Mouse (Mus musculus): ENCODE results near the gene Zfp408. TPM values are rescaled to one million over a fixed set of nuclear protein-coding genes. Genes with fewer than 3 reads are reported as not detected.

Zfp408 gene
- 5.2 and 7.5 TPM in 2 replicates for polyA plus RNA-seq (2014; fragmentation: Nextera tagmentation; extraction: Ambion mirVana)

DNA sequence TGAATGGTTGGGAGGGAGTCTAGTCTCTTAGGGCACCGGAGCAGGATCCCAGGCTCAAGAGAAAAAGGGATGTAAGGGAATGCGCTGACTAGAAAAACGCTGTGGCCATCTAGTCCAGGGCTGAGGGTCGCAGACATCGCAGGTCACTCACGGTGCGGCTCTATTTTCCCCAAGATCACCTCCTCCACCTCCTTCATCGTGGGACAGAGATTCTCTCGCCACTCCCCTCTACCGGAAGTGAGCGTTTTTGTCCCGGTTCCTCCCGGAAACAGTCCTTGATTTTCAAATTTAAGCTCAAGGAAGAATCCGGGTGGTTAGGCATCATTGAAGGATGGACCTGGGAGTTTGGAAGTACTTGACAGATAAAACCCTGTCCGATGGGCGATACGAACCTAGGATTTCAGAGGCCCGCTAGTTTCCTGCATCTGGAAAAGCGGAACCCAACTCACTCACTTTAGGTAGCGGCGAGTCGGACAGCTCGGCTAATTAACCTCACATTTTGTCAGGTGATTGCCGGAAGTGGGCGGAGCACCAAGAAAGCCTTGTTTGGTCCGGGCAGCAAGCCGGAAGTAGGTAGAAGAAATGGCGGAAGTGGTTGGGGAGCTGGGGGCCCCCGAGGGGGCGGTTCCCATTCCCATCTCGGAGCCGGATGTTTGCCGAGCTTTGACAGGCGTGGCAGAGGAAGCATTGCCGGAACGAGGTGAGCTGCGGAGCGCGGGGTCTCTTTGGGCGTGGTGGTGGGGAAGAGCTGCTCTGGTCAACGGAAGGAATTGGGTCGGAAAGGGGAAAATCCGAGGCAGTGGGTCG lies at the start of gene Zfp408, which contains the start of gene Arhgap1:
Gene Zfp408, minus strand, starts transcription at position 239 of the 807 bp plus-strand sequence.
Gene Arhgap1, plus strand, starts transcription at position 308 of the 807 bp plus-strand sequence.
- under 1% methylated on average over 44 of the region's 44 CpGs for WGBS
- ATAC-seq (peak; percentile 98), DNase-seq (ENCODE audit: low spot score) (peak; percentile 99)
- H3K4me1 ChIP-seq (ENCODE audit: control insufficient read depth, insufficient read depth, low read length): peaks cover 13% of the 10 kb centered on the region
- H3K27me3 ChIP-seq (replicated peaks; ENCODE audit: control insufficient read depth, insufficient read depth, low read length): no peaks in the 10 kb centered on the region
- H3K27ac ChIP-seq (ENCODE audit: low read depth, low read length): peak within 1 kb of the TSS; percentile 79
- peaks cover 48% of the 10 kb centered on the region for H3K36me3 ChIP-seq (ENCODE audit: control insufficient read depth, insufficient read depth, low read length)
- H3K4me3 ChIP-seq (ENCODE audit: low read depth, low read length): peak within 1 kb of the TSS; percentile 90
- no peaks in the 10 kb centered on the region for H3K9me3 ChIP-seq (replicated peaks; ENCODE audit: control insufficient read depth, low read length)
- H3K9ac ChIP-seq (ENCODE audit: low read length): peak within 1 kb of the TSS; percentile 94
- peak within 1 kb of the TSS; percentile 100 for H3K4me2 ChIP-seq (ENCODE audit: low read length)

DNA sequence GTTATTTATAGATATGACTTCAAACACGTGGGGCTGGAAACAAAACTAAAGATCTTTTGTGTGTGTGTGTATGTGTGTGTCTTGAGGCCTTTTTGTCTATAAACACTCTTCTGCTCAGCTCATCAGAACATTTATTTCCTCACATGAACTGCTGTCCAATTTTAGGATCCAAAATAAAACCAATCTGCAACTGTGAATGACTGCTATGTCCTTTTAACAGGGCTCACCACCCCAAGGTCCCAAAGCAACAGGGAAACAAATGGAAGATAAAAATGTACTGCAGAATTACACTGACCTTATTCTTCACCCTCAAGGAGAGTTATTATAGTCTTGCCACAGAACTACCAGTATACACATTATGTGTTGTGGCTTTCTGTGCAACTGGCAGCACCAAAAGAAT lies 49.6 kb upstream of the Zfp408 start:
- Histone ChIP-seq H3K4me2 (ENCODE audit: low read length) (no peak overlapping the region), H3K36me3 (ENCODE audit: control insufficient read depth, insufficient read depth, low read length) (peaks cover 15% of the 10 kb centered on the region; the same call in 1 of the 2 replicates), H3K4me1 (ENCODE audit: control insufficient read depth, insufficient read depth, low read length) (no peaks in the 10 kb centered on the region), H3K9ac (ENCODE audit: low read length) (no peak overlapping the region), H3K4me3 (ENCODE audit: low read depth, low read length) (no peak overlapping the region), H3K9me3 (replicated peaks; ENCODE audit: control insufficient read depth, low read length) (no peaks in the 10 kb centered on the region), H3K27me3 (replicated peaks; ENCODE audit: control insufficient read depth, insufficient read depth, low read length) (no peaks in the 10 kb centered on the region), H3K27ac (ENCODE audit: low read depth, low read length) (no peak overlapping the region)
- ATAC-seq (no peak), DNase-seq (ENCODE audit: low spot score) (no peak)
- 87% methylated on average over 1 of the region's 1 CpGs for WGBS

DNA sequence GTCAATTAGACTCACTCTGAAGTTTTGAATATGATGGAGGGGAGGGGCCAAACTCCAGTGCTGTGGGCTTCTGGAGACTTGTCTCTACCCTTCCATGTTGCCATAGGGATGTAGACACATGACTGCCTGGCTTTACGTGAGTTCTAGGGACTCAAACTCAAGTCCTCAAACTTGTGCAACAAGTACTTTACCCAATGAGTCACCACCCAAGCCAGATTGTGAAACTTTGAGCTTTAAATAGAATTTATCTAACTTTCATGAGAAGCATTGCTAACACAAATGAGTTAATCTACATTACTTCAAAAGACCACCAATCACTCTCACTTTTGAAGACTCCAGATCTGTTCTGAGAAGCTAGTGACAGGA lies 46.6 kb upstream of the Zfp408 start:
- DNase-seq (ENCODE audit: low spot score): no peak
- no peak overlapping the region for H3K4me3 ChIP-seq (ENCODE audit: low read depth, low read length)
- H3K9ac ChIP-seq (ENCODE audit: low read length): no peak overlapping the region
- peaks cover 32% of the 10 kb centered on the region for H3K36me3 ChIP-seq (ENCODE audit: control insufficient read depth, insufficient read depth, low read length)
- no peak overlapping the region for H3K27ac ChIP-seq (ENCODE audit: low read depth, low read length)
- H3K4me2 ChIP-seq (ENCODE audit: low read length): no peak overlapping the region
- WGBS: 96% methylated on average over 1 of the region's 1 CpGs
- no peaks in the 10 kb centered on the region for H3K27me3 ChIP-seq (replicated peaks; ENCODE audit: control insufficient read depth, insufficient read depth, low read length)
- no peak for ATAC-seq
- no peaks in the 10 kb centered on the region for H3K4me1 ChIP-seq (ENCODE audit: control insufficient read depth, insufficient read depth, low read length)
- no peaks in the 10 kb centered on the region for H3K9me3 ChIP-seq (replicated peaks; ENCODE audit: control insufficient read depth, low read length)

DNA sequence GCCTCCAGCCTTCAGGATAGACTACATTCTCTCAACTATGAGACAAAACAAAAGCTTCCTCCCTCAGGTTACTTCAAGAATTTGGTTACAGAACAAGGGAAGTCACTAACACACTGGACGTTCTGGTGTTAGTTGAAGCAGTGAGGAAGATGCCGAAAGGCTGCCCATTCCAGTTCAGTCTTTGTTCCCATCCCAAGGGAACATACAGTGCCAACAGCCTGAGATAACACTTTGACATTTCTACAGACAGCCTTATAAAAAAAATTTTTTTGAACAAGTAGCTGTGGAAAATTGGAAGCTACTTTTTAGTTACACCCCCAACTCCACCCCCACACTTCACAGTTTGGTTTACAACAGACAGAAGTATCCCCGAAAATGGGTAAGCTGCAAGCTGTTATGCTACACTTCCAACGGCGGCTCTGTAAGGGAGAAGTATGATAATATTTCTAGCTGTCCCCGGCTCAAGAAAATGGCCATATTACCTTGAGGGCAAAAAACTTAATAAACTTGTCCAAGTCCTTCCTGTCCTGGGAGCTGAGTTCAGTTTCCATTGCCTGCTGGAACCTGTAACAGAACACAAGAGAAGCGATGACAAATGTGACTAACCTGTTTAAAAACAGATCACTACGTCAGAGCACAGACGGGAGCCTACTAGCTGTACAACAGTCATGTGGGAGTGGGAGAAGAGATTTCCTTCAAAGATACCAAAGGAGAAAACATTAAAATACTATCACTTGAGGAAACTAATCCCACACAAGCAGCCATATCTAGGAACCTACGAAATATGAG lies 46.0 kb upstream of the Zfp408 start:
- peaks cover 35% of the 10 kb centered on the region for H3K36me3 ChIP-seq (ENCODE audit: control insufficient read depth, insufficient read depth, low read length)
- ATAC-seq (no peak), DNase-seq (ENCODE audit: low spot score) (no peak)
- no peak overlapping the region for H3K27ac ChIP-seq (ENCODE audit: low read depth, low read length)
- H3K4me3 ChIP-seq (ENCODE audit: low read depth, low read length): no peak overlapping the region
- H3K9ac ChIP-seq (ENCODE audit: low read length): no peak overlapping the region
- no peaks in the 10 kb centered on the region for H3K9me3 ChIP-seq (replicated peaks; ENCODE audit: control insufficient read depth, low read length)
- 94% methylated on average over 10 of the region's 10 CpGs for WGBS
- no peak overlapping the region for H3K4me2 ChIP-seq (ENCODE audit: low read length)
- no peaks in the 10 kb centered on the region for H3K4me1 ChIP-seq (ENCODE audit: control insufficient read depth, insufficient read depth, low read length)
- H3K27me3 ChIP-seq (replicated peaks; ENCODE audit: control insufficient read depth, insufficient read depth, low read length): no peaks in the 10 kb centered on the region

DNA sequence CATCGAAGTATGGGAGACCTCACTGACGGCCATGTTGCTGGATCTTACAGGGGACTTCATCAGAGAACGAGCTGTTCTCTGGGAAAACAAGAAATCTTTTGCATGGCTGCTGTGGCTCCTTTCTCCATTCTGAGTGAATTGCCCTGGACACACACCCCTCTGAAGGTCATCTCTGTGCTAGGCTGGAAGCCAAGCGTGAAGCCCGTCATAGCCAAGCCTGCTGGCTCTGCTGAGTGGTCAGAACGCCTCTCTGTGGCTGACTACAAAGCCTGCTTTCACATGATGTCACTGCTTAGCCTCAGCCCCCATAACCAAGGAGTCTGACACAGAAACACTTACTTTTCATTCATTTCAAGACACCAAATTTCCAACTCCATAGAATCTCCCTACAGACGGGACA lies 39.9 kb upstream of the Zfp408 start:
- WGBS: 88% methylated on average over 7 of the region's 7 CpGs
- Histone ChIP-seq H3K9me3 (replicated peaks; ENCODE audit: control insufficient read depth, low read length) (no peaks in the 10 kb centered on the region), H3K36me3 (ENCODE audit: control insufficient read depth, insufficient read depth, low read length) (peaks cover 53% of the 10 kb centered on the region), H3K4me1 (ENCODE audit: control insufficient read depth, insufficient read depth, low read length) (no peaks in the 10 kb centered on the region), H3K27ac (ENCODE audit: low read depth, low read length) (no peak overlapping the region), H3K4me2 (ENCODE audit: low read length) (no peak overlapping the region), H3K9ac (ENCODE audit: low read length) (no peak overlapping the region), H3K27me3 (replicated peaks; ENCODE audit: control insufficient read depth, insufficient read depth, low read length) (no peaks in the 10 kb centered on the region), H3K4me3 (ENCODE audit: low read depth, low read length) (no peak overlapping the region)
- no peak for DNase-seq (ENCODE audit: low spot score)
- no peak for ATAC-seq

DNA sequence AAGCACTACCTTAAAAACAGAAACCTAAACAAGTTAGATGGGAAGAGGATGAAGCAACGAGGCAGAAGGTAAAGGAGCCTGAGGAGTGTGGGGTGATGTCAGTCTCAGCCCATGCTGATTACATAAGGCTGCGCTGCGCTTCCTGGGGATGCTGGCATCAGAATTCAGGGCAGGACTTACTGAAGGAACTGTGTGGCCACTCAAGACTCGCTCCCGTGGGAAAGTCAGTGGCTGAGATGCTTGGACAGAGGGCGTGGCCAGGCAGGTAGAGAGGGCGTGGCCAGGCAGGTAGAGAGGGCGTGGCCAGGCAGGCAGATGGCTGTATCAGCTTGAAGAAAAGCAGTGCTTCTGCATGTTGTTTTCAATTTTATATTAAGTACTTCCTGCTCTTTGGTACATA lies 34.3 kb upstream of the Zfp408 start:
- Histone ChIP-seq H3K4me3 (ENCODE audit: low read depth, low read length) (no peak overlapping the region), H3K27ac (ENCODE audit: low read depth, low read length) (no peak overlapping the region), H3K9ac (ENCODE audit: low read length) (no peak overlapping the region), H3K36me3 (ENCODE audit: control insufficient read depth, insufficient read depth, low read length) (peaks cover 70% of the 10 kb centered on the region), H3K4me2 (ENCODE audit: low read length) (no peak overlapping the region), H3K4me1 (ENCODE audit: control insufficient read depth, insufficient read depth, low read length) (no peaks in the 10 kb centered on the region), H3K27me3 (replicated peaks; ENCODE audit: control insufficient read depth, insufficient read depth, low read length) (no peaks in the 10 kb centered on the region), H3K9me3 (replicated peaks; ENCODE audit: control insufficient read depth, low read length) (no peaks in the 10 kb centered on the region)
- ATAC-seq (no peak), DNase-seq (ENCODE audit: low spot score) (no peak)
- 77% methylated on average over 8 of the region's 8 CpGs for WGBS

DNA sequence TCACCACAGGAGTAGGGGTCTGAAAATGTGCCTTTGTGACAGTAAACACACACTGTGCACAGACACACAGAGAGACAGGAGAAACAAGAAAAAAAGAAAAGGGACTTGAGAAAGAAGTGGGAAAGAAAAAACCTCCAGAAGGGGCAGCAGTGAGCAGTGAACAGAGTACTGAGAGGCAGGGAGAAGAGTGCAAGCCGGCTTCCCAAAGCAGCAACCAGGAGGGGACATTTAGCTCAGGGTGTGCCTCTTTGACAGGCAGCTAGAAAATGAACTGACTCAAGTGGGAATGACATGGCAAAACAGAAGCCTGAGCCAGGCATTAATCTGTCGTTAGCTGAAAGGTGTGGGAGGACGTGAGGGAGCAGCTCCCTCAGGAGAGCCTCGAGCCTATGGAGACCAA lies 33.3 kb upstream of the Zfp408 start:
- DNase-seq (ENCODE audit: low spot score): peak; percentile 59
- Histone ChIP-seq H3K36me3 (ENCODE audit: control insufficient read depth, insufficient read depth, low read length) (peaks cover 73% of the 10 kb centered on the region), H3K4me1 (ENCODE audit: control insufficient read depth, insufficient read depth, low read length) (no peaks in the 10 kb centered on the region), H3K27me3 (replicated peaks; ENCODE audit: control insufficient read depth, insufficient read depth, low read length) (no peaks in the 10 kb centered on the region), H3K27ac (ENCODE audit: low read depth, low read length) (no peak overlapping the region), H3K4me3 (ENCODE audit: low read depth, low read length) (no peak overlapping the region), H3K9ac (ENCODE audit: low read length) (no peak overlapping the region), H3K4me2 (ENCODE audit: low read length) (no peak overlapping the region), H3K9me3 (replicated peaks; ENCODE audit: control insufficient read depth, low read length) (no peaks in the 10 kb centered on the region)
- 52% methylated on average over 4 of the region's 4 CpGs for WGBS
- ATAC-seq: no peak

DNA sequence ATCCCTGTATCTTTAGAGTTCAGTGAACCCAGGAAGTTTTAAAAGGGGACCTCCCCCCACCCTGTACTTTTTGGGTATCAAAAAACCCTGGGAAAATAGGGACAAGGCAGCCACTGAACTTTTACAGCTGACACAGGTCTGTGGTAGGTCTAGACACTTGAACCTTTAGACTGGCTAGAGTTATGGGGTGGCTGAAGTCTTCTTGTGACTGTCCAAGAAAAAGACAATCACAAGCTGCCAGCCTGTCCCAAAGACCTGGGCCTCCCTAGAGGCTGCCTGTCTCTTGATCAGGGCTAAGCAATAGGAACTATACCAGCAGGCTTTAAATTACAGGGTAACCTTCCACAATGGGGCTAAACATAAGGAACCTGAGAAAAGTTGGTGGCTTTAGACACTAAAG lies 27.4 kb upstream of the Zfp408 start:
- no peak overlapping the region for H3K4me3 ChIP-seq (ENCODE audit: low read depth, low read length)
- no peaks in the 10 kb centered on the region for H3K27me3 ChIP-seq (replicated peaks; ENCODE audit: control insufficient read depth, insufficient read depth, low read length)
- no peak for ATAC-seq

DNA sequence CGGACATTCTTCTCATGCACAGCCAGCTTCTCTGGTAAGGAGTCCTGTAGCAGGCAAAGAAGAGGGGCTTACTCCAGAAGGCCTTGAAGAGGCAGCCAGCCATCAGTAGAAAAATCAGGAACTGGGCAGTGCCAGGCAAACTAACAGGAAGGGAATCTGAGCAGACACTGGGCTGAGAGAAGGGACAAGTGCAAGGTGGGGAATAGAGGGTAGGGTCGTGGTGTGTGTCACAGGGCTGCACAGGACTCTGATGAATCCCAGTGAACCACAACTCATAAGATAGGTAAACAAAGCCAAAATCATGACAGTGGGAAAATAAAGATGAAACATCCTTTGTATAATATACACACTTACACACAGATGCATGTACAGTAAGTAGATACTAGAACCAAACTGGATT lies 26.8 kb upstream of the Zfp408 start:
- Histone ChIP-seq H3K4me2 (ENCODE audit: low read length) (no peak overlapping the region), H3K9me3 (replicated peaks; ENCODE audit: control insufficient read depth, low read length) (no peaks in the 10 kb centered on the region)

More for the DNA sequence above, 27.4 kb upstream of the Zfp408 start:
- Histone ChIP-seq H3K9me3 (replicated peaks; ENCODE audit: control insufficient read depth, low read length) (no peaks in the 10 kb centered on the region), H3K4me1 (ENCODE audit: control insufficient read depth, insufficient read depth, low read length) (no peaks in the 10 kb centered on the region), H3K9ac (ENCODE audit: low read length) (no peak overlapping the region), H3K36me3 (ENCODE audit: control insufficient read depth, insufficient read depth, low read length) (peaks cover 92% of the 10 kb centered on the region), H3K27ac (ENCODE audit: low read depth, low read length) (no peak overlapping the region), H3K4me2 (ENCODE audit: low read length) (no peak overlapping the region)
- no peak for DNase-seq (ENCODE audit: low spot score)

More for the DNA sequence above, 26.8 kb upstream of the Zfp408 start:
- no peaks in the 10 kb centered on the region for H3K27me3 ChIP-seq (replicated peaks; ENCODE audit: control insufficient read depth, insufficient read depth, low read length)
- ATAC-seq (no peak), DNase-seq (ENCODE audit: low spot score) (no peak)
- H3K27ac ChIP-seq (ENCODE audit: low read depth, low read length): no peak overlapping the region
- 81% methylated on average over 2 of the region's 2 CpGs for WGBS
- no peak overlapping the region for H3K4me3 ChIP-seq (ENCODE audit: low read depth, low read length)
- H3K4me1 ChIP-seq (ENCODE audit: control insufficient read depth, insufficient read depth, low read length): no peaks in the 10 kb centered on the region
- peaks cover 92% of the 10 kb centered on the region for H3K36me3 ChIP-seq (ENCODE audit: control insufficient read depth, insufficient read depth, low read length)
- no peak overlapping the region for H3K9ac ChIP-seq (ENCODE audit: low read length)

Data from forebrain, embryonic 14.5 days (tissue).